ENCODE assay signal across 8 mouse cellular contexts in genomic region chr6:47835482-47835983, GRCm38 (mm10). TPM values are rescaled to one million over a fixed set of nuclear protein-coding genes. Genes with fewer than 3 reads are reported as not detected.
DNase-seq lines count a peak whose midpoint lies in the region; ATAC-seq lines count a peak whose summit lies in the region.

Gene Zfp398, plus strand, starts transcription at chr6:47835661.

- H3K4me3 ChIP-seq in embryonic facial prominence, embryonic 10.5 days = peak within 1 kb of the TSS; percentile 75
- peak within 1 kb of the TSS; percentile 95 for H3K4me3 ChIP-seq in midbrain, embryonic 11.5 days (ENCODE audit: low read depth, low read length)

- peak within 1 kb of the TSS; percentile 68 for H3K4me2 ChIP-seq in midbrain, embryonic 11.5 days

- H3K27me3 ChIP-seq in embryonic facial prominence, embryonic 10.5 days (replicated peaks; ENCODE audit: low read depth, poor library complexity, severe bottlenecking) = no peaks in the 10 kb centered on the region
- no peaks in the 10 kb centered on the region for H3K27me3 ChIP-seq in midbrain, embryonic 11.5 days (ENCODE audit: control insufficient read depth, insufficient read depth, low read length)

- ATAC-seq in granulocyte monocyte progenitor cell, adult 5-6 weeks (replicated peaks; ENCODE audit: poor library complexity, severe bottlenecking) = peak; percentile 92
- peak; percentile 97 for ATAC-seq in midbrain, embryonic 11.5 days (ENCODE audit: low FRiP score)

- H3K9ac ChIP-seq in midbrain, embryonic 11.5 days (ENCODE audit: low read length) = peak within 1 kb of the TSS; percentile 88

- H3K9me3 ChIP-seq in embryonic facial prominence, embryonic 10.5 days = no peaks in the 10 kb centered on the region
- H3K9me3 ChIP-seq in midbrain, embryonic 11.5 days (ENCODE audit: control insufficient read depth, low read length) = no peaks in the 10 kb centered on the region

- peak within 1 kb of the TSS; percentile 88 for H3K27ac ChIP-seq in embryonic facial prominence, embryonic 10.5 days (replicated peaks)
- H3K27ac ChIP-seq in midbrain, embryonic 11.5 days (ENCODE audit: low read depth, low read length) = peak within 1 kb of the TSS; percentile 92

- H3K4me1 ChIP-seq in embryonic facial prominence, embryonic 10.5 days = peaks cover 15% of the 10 kb centered on the region
- peaks cover 4% of the 10 kb centered on the region; the same call in 1 of the 2 replicates for H3K4me1 ChIP-seq in midbrain, embryonic 11.5 days (ENCODE audit: control insufficient read depth, insufficient read depth, low read length)

- peak; percentile 98 for DNase-seq in adrenal gland, postnatal 14 days
- DNase-seq in embryonic facial prominence, embryonic 10.5 days (ENCODE audit: low spot score) = peak; percentile 98
- peak; percentile 92 for DNase-seq in kidney, adult 11 months
- DNase-seq in left cerebral cortex, postnatal 4 days = peak; percentile 97
- DNase-seq in midbrain, embryonic 11.5 days (ENCODE audit: low spot score, missing footprints) = peak; percentile 100
- DNase-seq in right cerebral cortex, postnatal 4 days = peak; percentile 98
- peak; percentile 91 for DNase-seq in yolk sac, embryonic 10.5 days (ENCODE audit: low spot score)

- peaks cover 5% of the 10 kb centered on the region for H3K36me3 ChIP-seq in embryonic facial prominence, embryonic 10.5 days (replicated peaks)
- H3K36me3 ChIP-seq in midbrain, embryonic 11.5 days (ENCODE audit: control insufficient read depth, insufficient read depth, low read length) = no peaks in the 10 kb centered on the region

- intact Hi-C loops in left cerebral cortex, postnatal 4 days (cut with DNase I) = no loop called here

- under 1% methylated on average over 52 of the region's 52 CpGs for WGBS in embryonic facial prominence, embryonic 10.5 days
- WGBS in midbrain, embryonic 11.5 days = under 1% methylated on average over 52 of the region's 52 CpGs

RNA-seq across cellular contexts. Expression of gene Zfp398, which starts in this region (rescaled TPM):
- total RNA-seq in adrenal gland, postnatal 14 days (2021) = 9.3 and 12.0 TPM in 2 replicates
- 8.6 TPM in 2 replicates for polyA plus RNA-seq in embryonic facial prominence, embryonic 10.5 days (2016; fragmentation: Nextera tagmentation; extraction: Ambion mirVana)
- total RNA-seq in granulocyte monocyte progenitor cell, adult 5-6 weeks (2014; fragmentation: Nextera tagmentation) = 27.9 TPM in 2 replicates
- 16.0 and 16.8 TPM in 2 replicates for total RNA-seq in granulocyte monocyte progenitor cell, adult 5-6 weeks (2017)
- total RNA-seq in left cerebral cortex, postnatal 4 days (2021) = 10 to 100 TPM; 26.9 to 27.6 TPM
- polyA plus RNA-seq in midbrain, embryonic 11.5 days (2014; fragmentation: Nextera tagmentation; extraction: Ambion mirVana) = 7.6 and 8.3 TPM in 2 replicates

Comparison
In these comparisons a context has a peak if more than half of its experiments do, and no peak if none do; other contexts are left out.
1. Peak in every context shown above with its lines: DNase-seq, ATAC-seq, H3K4me3 ChIP-seq and H3K27ac ChIP-seq.